Mouse (Mus musculus) 416B (cell line): ENCODE data around the gene Slc36a3.
"Not testable (repeated sequence)": the region's sequence is repeated elsewhere in the genome, so short reads cannot be mapped to it uniquely, and the experiment has no call there.

Experiments used
- DNase-seq: peaks from one replicate; pipeline ENCODE4 v3.0.0; 2011; ENCODE audit warnings: low read depth

Slc36a3 gene

GRCm38 (mm10) chr11:55144011-55144410 is 7.5 kb downstream of the Slc36a3 start:
- no peak for DNase-seq

GRCm38 (mm10) chr11:55141502-55141901 is 10.0 kb downstream of the Slc36a3 start:
- DNase-seq = no peak

- peak; percentile 81 for DNase-seq
Observed at GRCm38 (mm10) chr11:55137646-55138045, 13.9 kb downstream of the Slc36a3 start.

- peak; percentile 87 for DNase-seq
Observed at GRCm38 (mm10) chr11:55136770-55137547, 14.5 kb downstream of the Slc36a3 start.

- peak; percentile 84 for DNase-seq
Observed at GRCm38 (mm10) chr11:55134871-55135270, 16.6 kb downstream of the Slc36a3 start.

GRCm38 (mm10) chr11:55134407-55134806 is 17.1 kb downstream of the Slc36a3 start:
- peak; percentile 68 for DNase-seq

- no peak for DNase-seq
Observed at GRCm38 (mm10) chr11:55133204-55133603, 18.3 kb downstream of the Slc36a3 start.

GRCm38 (mm10) chr11:55131946-55132345 is 19.6 kb downstream of the Slc36a3 start:
- no peak for DNase-seq

GRCm38 (mm10) chr11:55131077-55131742 is 20.3 kb downstream of the Slc36a3 start:
- peak; percentile 67 for DNase-seq

- DNase-seq = no peak
Observed at GRCm38 (mm10) chr11:55128411-55128810, 23.1 kb downstream of the Slc36a3 start.

- no peak for DNase-seq
Observed at GRCm38 (mm10) chr11:55127937-55128336, 23.6 kb downstream of the Slc36a3 start.

- DNase-seq = no peak
Observed at GRCm38 (mm10) chr11:55126663-55127062, 24.8 kb downstream of the Slc36a3 start.

GRCm38 (mm10) chr11:55121430-55121829 is 30.1 kb downstream of the Slc36a3 start:
- no peak for DNase-seq

GRCm38 (mm10) chr11:55120821-55121271 is 30.7 kb downstream of the Slc36a3 start:
- DNase-seq = peak; percentile 97

GRCm38 (mm10) chr11:55120279-55120678 is 31.2 kb downstream of the Slc36a3 start:
- DNase-seq = no peak

GRCm38 (mm10) chr11:55117031-55117430 is 34.5 kb downstream of the Slc36a3 start:
- DNase-seq = peak; percentile 93

GRCm38 (mm10) chr11:55116004-55116403 is 35.5 kb downstream of the Slc36a3 start:
- DNase-seq = peak; percentile 72

GRCm38 (mm10) chr11:55114291-55114690 is 37.2 kb downstream of the Slc36a3 start:
- no peak for DNase-seq

GRCm38 (mm10) chr11:55113861-55114250 is 37.7 kb downstream of the Slc36a3 start:
- not testable (repeated sequence) for DNase-seq

- DNase-seq = peak; percentile 40
Observed at GRCm38 (mm10) chr11:55113209-55113860, 38.2 kb downstream of the Slc36a3 start.

- no peak for DNase-seq
Observed at GRCm38 (mm10) chr11:55110566-55111169, 40.8 kb downstream of the Slc36a3 start.
